ENCODE assay signal across 9 mouse cellular contexts in the genomic region with DNA sequence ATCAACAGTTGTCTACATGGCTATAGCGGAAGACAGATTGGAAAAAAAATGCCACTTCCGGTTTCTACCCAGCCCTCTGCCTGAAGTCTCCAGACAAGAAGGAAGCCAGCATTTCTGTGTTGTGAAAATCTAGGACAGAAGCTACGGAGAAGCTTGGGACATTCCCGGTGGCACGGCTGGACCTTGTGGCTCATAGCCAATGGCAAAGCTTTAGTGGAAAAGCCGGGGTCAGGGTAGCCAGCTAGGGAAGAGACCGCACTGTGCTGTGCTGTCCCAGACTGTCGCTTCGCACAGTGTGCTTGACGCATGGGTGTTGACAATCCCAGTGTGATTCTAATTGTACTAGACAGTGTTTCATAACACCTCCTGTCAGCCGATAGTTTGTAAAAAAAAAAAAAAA.
DNase-seq lines count a peak whose midpoint lies in the region; ATAC-seq and TF ChIP-seq lines count a peak whose summit lies in the region.
"Had no signal": no experiment of that assay in that cellular context is flagged by ENCODE, and none has a peak within 500 bp of the region (broad histone marks: within the 10 kb centered on the region; RNA-seq: fewer than 3 reads in every experiment).

No protein-coding gene starts in this region.

- no peak overlapping the region for H3K9ac ChIP-seq in liver, postnatal 0 days (replicated peaks)
- H3K9ac ChIP-seq in liver, embryonic 11.5 days (ENCODE audit: low read depth, low read length): no peak overlapping the region

- H3K27ac ChIP-seq in liver, postnatal 0 days (ENCODE audit: low read depth): peak overlapping the region; percentile 49; the same call in 1 of the 2 replicates
- no peak overlapping the region for H3K27ac ChIP-seq in liver, embryonic 11.5 days (ENCODE audit: low read depth, low read length)

- no peak for TF ChIP-seq CTCF in liver, postnatal 0 days (IDR thresholded peaks at IDR 0.05; ENCODE audit: low read depth)

- 58% methylated on average over 11 of the region's 11 CpGs for WGBS in liver, postnatal 0 days (ENCODE audit: insufficient replicate concordance)
- 77% methylated on average over 11 of the region's 11 CpGs for WGBS in liver, embryonic 11.5 days

- no peak for TF ChIP-seq EP300 in liver, postnatal 0 days (IDR thresholded peaks at IDR 0.05; ENCODE audit: low read depth)

- H3K4me1 ChIP-seq in liver, postnatal 0 days (ENCODE audit: insufficient read depth): peaks cover 30% of the 10 kb centered on the region
- H3K4me1 ChIP-seq in liver, embryonic 11.5 days (replicated peaks; ENCODE audit: control insufficient read depth, insufficient read depth, low read length): 0 out of 2 replicates have a peak, but pooled peaks cover 4% of the 10 kb centered on the region

- DNase-seq in adrenal gland, adult 2 months: peak; percentile 63
- DNase-seq in adrenal gland, adult 18-20 months (ENCODE audit: low spot score in 2 of 2): no peak
- DNase-seq in liver, postnatal 0 days: peak; percentile 41
- no peak for DNase-seq in liver, embryonic 11.5 days (ENCODE audit: low spot score)
- peak; percentile 22 for DNase-seq in heart, postnatal 4 days
- DNase-seq in retina, postnatal 1 day: peak; percentile 38
- DNase-seq in urinary bladder, postnatal 10 days (ENCODE audit: low spot score): no peak
- DNase-seq in gastrocnemius, postnatal 10 days: no peak
- DNase-seq: kidney, postnatal 14 days had no signal

- ATAC-seq in liver, postnatal 0 days: peak; percentile 64
- ATAC-seq in liver, embryonic 11.5 days (replicated peaks; ENCODE audit: low FRiP score): no peak; the same call in 1 of the 2 replicates

- no peak overlapping the region for H3K4me2 ChIP-seq in liver, postnatal 0 days (ENCODE audit: low read depth, low read length)
- H3K4me2 ChIP-seq in liver, embryonic 11.5 days: no peak overlapping the region

- H3K36me3 ChIP-seq in liver, postnatal 0 days (replicated peaks; ENCODE audit: insufficient read depth, low read length): no peaks in the 10 kb centered on the region
- no peaks in the 10 kb centered on the region for H3K36me3 ChIP-seq in liver, embryonic 11.5 days (ENCODE audit: control insufficient read depth, insufficient read depth, low read length)

- H3K4me3 ChIP-seq in liver, postnatal 0 days (ENCODE audit: low read depth, low read length): no peak overlapping the region
- no peak overlapping the region for H3K4me3 ChIP-seq in liver, embryonic 11.5 days (ENCODE audit: low read depth, low read length)

- no peaks in the 10 kb centered on the region for H3K27me3 ChIP-seq in liver, postnatal 0 days (ENCODE audit: insufficient read depth, low read length)
- H3K27me3 ChIP-seq in liver, embryonic 11.5 days (replicated peaks; ENCODE audit: control insufficient read depth, insufficient read depth, low read length): no peaks in the 10 kb centered on the region

- H3K9me3 ChIP-seq in liver, postnatal 0 days (ENCODE audit: low read length): no peaks in the 10 kb centered on the region
- no peaks in the 10 kb centered on the region for H3K9me3 ChIP-seq in liver, embryonic 11.5 days (ENCODE audit: control insufficient read depth, low read length)

Comparison
In these comparisons a context has a peak if more than half of its experiments do, and no peak if none do; other contexts are left out.
1. DNase-seq: peak in adrenal gland, adult 2 months (single experiment), liver, postnatal 0 days (single experiment), heart, postnatal 4 days (single experiment) and retina, postnatal 1 day (single experiment); none in adrenal gland, adult 18-20 months (0 of 2), liver, embryonic 11.5 days (single experiment), urinary bladder, postnatal 10 days (single experiment) and gastrocnemius, postnatal 10 days (single experiment).